Mouse (Mus musculus): ENCODE results near the gene Pibf1.

DNA sequence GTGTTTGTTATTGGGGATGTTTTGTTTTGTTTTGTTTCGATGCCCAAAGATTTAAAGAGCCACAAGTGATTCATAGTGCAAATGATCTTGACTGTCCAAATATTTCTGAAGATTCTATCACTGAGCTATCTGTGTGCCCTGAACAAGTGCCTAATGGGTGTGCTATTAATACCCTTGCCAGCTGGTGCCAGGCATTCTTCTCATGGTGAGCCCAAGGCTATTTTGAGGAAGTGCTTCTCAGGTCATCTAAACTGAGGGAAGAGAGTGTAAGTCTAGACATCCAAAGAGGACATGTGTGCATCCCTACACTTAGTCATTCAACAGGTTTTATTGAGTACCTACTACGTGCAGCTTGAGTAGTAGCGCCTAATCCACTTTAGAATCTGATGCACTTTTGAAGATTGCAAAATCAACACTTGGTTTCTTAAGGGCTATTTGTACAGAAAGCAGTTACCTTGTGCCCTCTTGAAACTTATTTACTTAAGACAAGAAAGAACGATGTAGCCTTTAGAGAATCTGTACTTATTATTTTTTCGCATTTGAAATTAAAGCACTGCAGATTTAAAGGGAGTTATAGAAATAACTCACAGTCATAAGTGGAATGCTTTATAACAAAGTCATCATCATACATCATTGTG is 91.0 kb downstream of the Pibf1 start:
- no peak for TF ChIP-seq POLR2A (IDR thresholded peaks at IDR 0.05; ENCODE audit: borderline replicate concordance, extremely low read depth, low read depth, low read length)
- no peak for TF ChIP-seq CTCF (IDR thresholded peaks at IDR 0.05; ENCODE audit: insufficient read depth, low read length)

All from lung, adult 2 months (tissue).